Mouse (Mus musculus) thymus, postnatal 36 days (tissue): ENCODE results near the gene Trub1.

Experiments used
- DNase-seq, 2 experiments: peaks; one replicate each; pipeline ENCODE4 v3.0.0; 2022; ENCODE audit warnings: mixed read lengths in 2 of 2

Trub1 gene

GRCm38 (mm10) chr19:57452492-57453217 is at the start of gene Trub1:
TSS of gene Trub1 (plus strand) at chr19:57452912.
- peak; percentile 75 to 78 for DNase-seq

GRCm38 (mm10) chr19:57403700-57404501 is 48.8 kb upstream of the Trub1 start:
- DNase-seq: peak; percentile 71 to 76

- DNase-seq: no peak
Measured at GRCm38 (mm10) chr19:57404502-57404848, 48.2 kb upstream of the Trub1 start.

- no peak for DNase-seq
Measured at GRCm38 (mm10) chr19:57407947-57408346, 44.8 kb upstream of the Trub1 start.

- DNase-seq: peak; percentile 69 to 71
Measured at GRCm38 (mm10) chr19:57411375-57412196, 41.1 kb upstream of the Trub1 start.

- no peak for DNase-seq
Measured at GRCm38 (mm10) chr19:57413170-57413569, 39.5 kb upstream of the Trub1 start.

GRCm38 (mm10) chr19:57413918-57414317 is 38.8 kb upstream of the Trub1 start:
- peak in 1 of 2 experiments; percentile 32 for DNase-seq

GRCm38 (mm10) chr19:57415031-57415807 is 37.5 kb upstream of the Trub1 start:
- no peak for DNase-seq

GRCm38 (mm10) chr19:57417800-57418580 is 34.7 kb upstream of the Trub1 start:
- DNase-seq: no peak

- no peak for DNase-seq
Measured at GRCm38 (mm10) chr19:57423402-57423801, 29.3 kb upstream of the Trub1 start.

GRCm38 (mm10) chr19:57425296-57425695 is 27.4 kb upstream of the Trub1 start:
- no peak for DNase-seq

GRCm38 (mm10) chr19:57426841-57427240 is 25.9 kb upstream of the Trub1 start:
- no peak for DNase-seq

GRCm38 (mm10) chr19:57427756-57428438 is 24.8 kb upstream of the Trub1 start:
- DNase-seq: no peak

- no peak for DNase-seq
Measured at GRCm38 (mm10) chr19:57428641-57429040, 24.1 kb upstream of the Trub1 start.

GRCm38 (mm10) chr19:57429926-57430325 is 22.8 kb upstream of the Trub1 start:
- DNase-seq: peak; percentile 72 to 84

GRCm38 (mm10) chr19:57431476-57431875 is 21.2 kb upstream of the Trub1 start:
- DNase-seq: peak; percentile 61 to 83

GRCm38 (mm10) chr19:57434024-57434423 is 18.7 kb upstream of the Trub1 start:
- DNase-seq: no peak

GRCm38 (mm10) chr19:57436586-57437021 is 16.1 kb upstream of the Trub1 start:
- no peak for DNase-seq

- DNase-seq: no peak
Measured at GRCm38 (mm10) chr19:57437042-57437441, 15.7 kb upstream of the Trub1 start.

- no peak for DNase-seq
Measured at GRCm38 (mm10) chr19:57439296-57439695, 13.4 kb upstream of the Trub1 start.

- no peak for DNase-seq
Measured at GRCm38 (mm10) chr19:57441501-57441900, 11.2 kb upstream of the Trub1 start.
